Mouse (Mus musculus): ENCODE measurements around the gene Zbtb40. TPM values are rescaled to one million over a fixed set of nuclear protein-coding genes. Genes with fewer than 3 reads are reported as not detected.

Gene Zbtb40
- polyA plus RNA-seq, 2 experiments from 2014 or later: 4.8 to 8.3 TPM

GRCm38 (mm10) chr4:136970939-136971338 is 77.7 kb downstream of the Zbtb40 start:
- no peak for ATAC-seq

GRCm38 (mm10) chr4:136969503-136970276 is 78.9 kb downstream of the Zbtb40 start:
- no peak for ATAC-seq

GRCm38 (mm10) chr4:136969096-136969495 is 79.5 kb downstream of the Zbtb40 start:
- ATAC-seq: no peak

- ATAC-seq: no peak
Observed at GRCm38 (mm10) chr4:136967511-136967910, 81.1 kb downstream of the Zbtb40 start.

- ATAC-seq: no peak
Observed at GRCm38 (mm10) chr4:136966493-136967390, 81.9 kb downstream of the Zbtb40 start.

GRCm38 (mm10) chr4:136964990-136965421 is 83.6 kb downstream of the Zbtb40 start:
- no peak for ATAC-seq

GRCm38 (mm10) chr4:136962447-136962846 is 86.2 kb downstream of the Zbtb40 start:
- ATAC-seq: no peak

- no peak for ATAC-seq
Observed at GRCm38 (mm10) chr4:136961642-136962285, 86.8 kb downstream of the Zbtb40 start.

- ATAC-seq: no peak
Observed at GRCm38 (mm10) chr4:136960581-136960980, 88.0 kb downstream of the Zbtb40 start.

GRCm38 (mm10) chr4:136960068-136960467 is 88.5 kb downstream of the Zbtb40 start:
- ATAC-seq: no peak

GRCm38 (mm10) chr4:136956751-136957446 is 91.7 kb downstream of the Zbtb40 start, which contains the start of gene Epha8:
Gene Epha8 (minus strand): TSS chr4:136956816.
- no peak for ATAC-seq

- no peak for ATAC-seq
Observed at GRCm38 (mm10) chr4:136954562-136954961, 94.0 kb downstream of the Zbtb40 start.

GRCm38 (mm10) chr4:136949266-136949989 is 99.2 kb downstream of the Zbtb40 start:
- ATAC-seq: no peak

- ATAC-seq: no peak
Observed at GRCm38 (mm10) chr4:136945397-136945796, 103.2 kb downstream of the Zbtb40 start.

- ATAC-seq: no peak
Observed at GRCm38 (mm10) chr4:136944558-136945350, 103.8 kb downstream of the Zbtb40 start.

GRCm38 (mm10) chr4:136943175-136943574 is 105.4 kb downstream of the Zbtb40 start:
- no peak for ATAC-seq

- no peak for ATAC-seq
Observed at GRCm38 (mm10) chr4:136942761-136943160, 105.8 kb downstream of the Zbtb40 start.

- ATAC-seq: no peak
Observed at GRCm38 (mm10) chr4:136937935-136938334, 110.7 kb downstream of the Zbtb40 start.

- ATAC-seq: no peak
Observed at GRCm38 (mm10) chr4:136937344-136937743, 111.3 kb downstream of the Zbtb40 start.

- ATAC-seq: no peak
Observed at GRCm38 (mm10) chr4:136934746-136935613, 113.6 kb downstream of the Zbtb40 start.

Measured in CD4-positive, CD25-positive, alpha-beta regulatory T cell, adult 4 months (primary cell).